Mouse (Mus musculus): ENCODE data around the gene Arpc1a.
A peak's percentile ranks its signal among the peaks of the same experiment; 100 is the strongest.

- no peak for TF ChIP-seq POLR2AphosphoS2 (IDR thresholded peaks at IDR 0.05; ENCODE audit: low read length)
- no peak for TF ChIP-seq USF2 (IDR thresholded peaks at IDR 0.05; ENCODE audit: borderline replicate concordance in 1 of 2, insufficient read depth in 1 of 2, low read depth in 1 of 2, low read length in 2 of 2)
- TF ChIP-seq ZC3H11A (IDR thresholded peaks at IDR 0.05; ENCODE audit: low read depth, low read length) = no peak
- peak; percentile 60 to 71 (median 61) for TF ChIP-seq CTCF (IDR thresholded peaks at IDR 0.05 in 2 of 3, conservative IDR thresholded peaks at IDR 0.05 in 1 of 3; ENCODE audit: control insufficient read depth in 1 of 3, insufficient read depth in 1 of 3, low read depth in 2 of 3, low read length in 3 of 3, poor library complexity in 1 of 3, severe bottlenecking in 1 of 3)
- TF ChIP-seq ZKSCAN1 (IDR thresholded peaks at IDR 0.05; ENCODE audit: low read depth, low read length) = no peak
- TF ChIP-seq ZNF384 (IDR thresholded peaks at IDR 0.05; ENCODE audit: low read depth, low read length) = no peak
- TF ChIP-seq EP300 (IDR thresholded peaks at IDR 0.05; ENCODE audit: low read depth in 1 of 2, low read length in 2 of 2) = no peak
- TF ChIP-seq E2F4 (IDR thresholded peaks at IDR 0.05; ENCODE audit: borderline replicate concordance, low read depth, low read length) = no peak
- TF ChIP-seq POLR2A (IDR thresholded peaks at IDR 0.05; ENCODE audit: control insufficient read depth in 1 of 2, insufficient read depth in 1 of 2, low read depth in 1 of 2, low read length in 2 of 2, poor library complexity in 1 of 2) = no peak
- TF ChIP-seq NRF1 (IDR thresholded peaks at IDR 0.05; ENCODE audit: insufficient read depth, low read depth, low read length, poor library complexity, severe bottlenecking) = no peak
- TF ChIP-seq GABPA (IDR thresholded peaks at IDR 0.05; ENCODE audit: low read depth, low read length) = no peak
- TF ChIP-seq MYB (IDR thresholded peaks at IDR 0.05; ENCODE audit: low read depth, low read length) = no peak
- 0 out of 2 replicates have a peak, but pooled peaks have one; percentile 34 for TF ChIP-seq MAX (IDR thresholded peaks at IDR 0.05; ENCODE audit: low read length)
These were observed 35.8 kb downstream of the Arpc1a start for GRCm38 (mm10) chr5:145119385-145119784.
